Mouse (Mus musculus) naive thymus-derived CD4-positive, alpha-beta T cell, adult 2 months (primary cell): Measurements from ENCODE around the gene Rpap3.

Experiments
- DNase-seq: peaks from one replicate; pipeline ENCODE4 v3.0.0-alpha.2; 2011; ENCODE audit warnings: low read depth

Rpap3 gene

GRCm38 (mm10) chr15:97646426-97646825 lies 59.2 kb downstream of the Rpap3 start:
- no peak for DNase-seq

GRCm38 (mm10) chr15:97643986-97644385 lies 61.6 kb downstream of the Rpap3 start:
- no peak for DNase-seq
